Mouse (Mus musculus) cerebral cortex, adult 2 months (tissue): ENCODE measurements around the gene Tff3.

Source experiments
- WGBS: fragments of 180-500 bp; shearing (Covaris S2); methylation state at CpG from one replicate; pipeline ENCODE4 v1.1.7; 2018; 5-methylcytosine and 5-hydroxymethylcytosine counted together

Gene Tff3

GRCm38 (mm10) chr17:31129452-31129851 lies at the start of gene Tff3:
Gene Tff3 (minus strand): TSS chr17:31129646.
- WGBS: 54% methylated on average over 2 of the region's 2 CpGs

- WGBS: 92% methylated on average over 4 of the region's 4 CpGs
Measured at GRCm38 (mm10) chr17:31176321-31176720, 46.9 kb upstream of the Tff3 start.

GRCm38 (mm10) chr17:31169796-31170195 lies 40.4 kb upstream of the Tff3 start:
- WGBS: 89% methylated on average over 5 of the region's 5 CpGs

- WGBS: 90% methylated on average over 6 of the region's 6 CpGs
Measured at GRCm38 (mm10) chr17:31165127-31165526, 35.7 kb upstream of the Tff3 start, which contains the start of gene Tff1. Gene Tff1 (minus strand): TSS chr17:31165277.

- 88% methylated on average over 2 of the region's 2 CpGs for WGBS
Measured at GRCm38 (mm10) chr17:31163821-31164220, 34.4 kb upstream of the Tff3 start.

- 72% methylated on average over 12 of the region's 12 CpGs for WGBS
Measured at GRCm38 (mm10) chr17:31162607-31163006, 33.2 kb upstream of the Tff3 start.

- WGBS: 79% methylated on average over 4 of the region's 4 CpGs
Measured at GRCm38 (mm10) chr17:31160291-31160690, 30.8 kb upstream of the Tff3 start.

GRCm38 (mm10) chr17:31157921-31158320 lies 28.5 kb upstream of the Tff3 start:
- 88% methylated on average over 6 of the region's 6 CpGs for WGBS

GRCm38 (mm10) chr17:31153785-31154184 lies 24.3 kb upstream of the Tff3 start:
- WGBS: 52% methylated on average over 8 of the region's 8 CpGs

- WGBS: 84% methylated on average over 9 of the region's 9 CpGs
Measured at GRCm38 (mm10) chr17:31152966-31153499, 23.6 kb upstream of the Tff3 start.

- 74% methylated on average over 5 of the region's 5 CpGs for WGBS
Measured at GRCm38 (mm10) chr17:31152512-31152911, 23.1 kb upstream of the Tff3 start.

- 85% methylated on average over 9 of the region's 9 CpGs for WGBS
Measured at GRCm38 (mm10) chr17:31145998-31146397, 16.6 kb upstream of the Tff3 start.

- 70% methylated on average over 15 of the region's 15 CpGs for WGBS
Measured at GRCm38 (mm10) chr17:31144040-31145037, 14.9 kb upstream of the Tff3 start, which contains the start of gene Tff2. Gene Tff2 (minus strand): TSS chr17:31144282.

GRCm38 (mm10) chr17:31142116-31142515 lies 12.7 kb upstream of the Tff3 start:
- 90% methylated on average over 7 of the region's 7 CpGs for WGBS

GRCm38 (mm10) chr17:31138398-31138797 lies 9.0 kb upstream of the Tff3 start:
- 22% methylated on average over 5 of the region's 5 CpGs for WGBS

- 98% methylated on average over 1 of the region's 1 CpGs for WGBS
Measured at GRCm38 (mm10) chr17:31136821-31137220, 7.4 kb upstream of the Tff3 start.

- 74% methylated on average over 3 of the region's 3 CpGs for WGBS
Measured at GRCm38 (mm10) chr17:31136291-31136690, 6.8 kb upstream of the Tff3 start.

GRCm38 (mm10) chr17:31134913-31135312 lies 5.5 kb upstream of the Tff3 start:
- 91% methylated on average over 6 of the region's 6 CpGs for WGBS

- 82% methylated on average over 15 of the region's 15 CpGs for WGBS
Measured at GRCm38 (mm10) chr17:31133776-31134175, 4.3 kb upstream of the Tff3 start.

- WGBS: 62% methylated on average over 10 of the region's 10 CpGs
Measured at GRCm38 (mm10) chr17:31131269-31131821, 1.9 kb upstream of the Tff3 start.

GRCm38 (mm10) chr17:31128708-31129318 lies 633 bp downstream of the Tff3 start:
- WGBS: 80% methylated on average over 9 of the region's 9 CpGs
